Mouse (Mus musculus) common myeloid progenitor, adult 5-6 weeks (primary cell): Measurements from ENCODE around the gene Ell3. TPM values are rescaled to one million over a fixed set of nuclear protein-coding genes. Genes with fewer than 3 reads are reported as not detected.
"Not testable (repeated sequence)": the region's sequence is repeated elsewhere in the genome, so short reads cannot be mapped to it uniquely, and the experiment has no call there.

ENCODE experiments used
- ATAC-seq: replicated peaks from 2 replicates; pipeline ENCODE4 v1.8.0; 2016; ENCODE audit warnings: low read depth, mild to moderate bottlenecking, moderate TSS enrichment, inconsistent platforms; ENCODE audit not compliant: poor library complexity, severe bottlenecking
- total RNA-seq: library from RNA; stranded (forward); fragments of 200-1000, 187-1606 nt; gene quantifications from 2 replicates; pipeline ENCODE4 v1.2.3, GENCODE M21; 2017

Gene Ell3
- total RNA-seq, result not detected in 2 replicates

DNA sequence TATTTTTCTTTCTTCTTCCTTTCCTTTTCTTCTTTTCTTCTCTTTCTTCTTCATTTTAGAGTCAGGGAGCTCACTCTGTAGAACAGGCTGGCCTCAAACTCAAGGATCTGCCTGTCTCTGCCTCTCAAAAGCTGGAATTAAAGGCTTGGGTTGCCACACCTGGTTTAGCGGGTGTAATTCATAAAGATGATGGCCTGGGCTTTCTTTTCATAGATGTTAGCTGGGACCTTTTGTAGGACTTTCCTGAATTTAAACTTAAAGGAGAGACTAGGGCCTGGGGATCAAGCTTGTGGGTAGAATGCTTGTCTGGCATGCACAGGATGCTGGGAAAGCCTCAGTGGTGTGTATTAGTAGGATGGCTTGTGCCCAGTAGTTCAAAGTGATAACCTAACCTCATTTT lies at the start of gene Ell3:
TSS of gene Ell3 (minus strand) at position 101 of the 400 bp plus-strand sequence.
- no peak for ATAC-seq

DNA sequence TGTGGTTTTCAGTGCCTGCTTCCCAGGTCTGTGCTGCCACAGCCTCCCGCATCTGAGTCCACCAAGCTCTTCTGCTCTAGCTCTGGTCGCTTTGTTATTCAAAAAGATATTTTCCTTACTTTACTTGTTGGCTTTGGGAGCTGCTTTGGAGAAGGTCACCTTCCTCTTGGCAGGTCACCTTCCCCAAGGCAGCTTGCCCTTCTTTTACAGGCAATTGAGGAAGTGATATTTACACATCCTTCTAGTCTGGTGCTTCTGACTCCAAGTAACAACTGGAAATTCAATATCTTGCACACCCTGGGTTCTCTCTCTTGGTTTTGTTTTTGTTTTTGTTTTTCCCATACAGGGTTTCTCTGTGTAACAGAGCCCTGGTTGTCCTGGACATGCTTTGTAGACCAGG lies 40.3 kb upstream of the Ell3 start:
- ATAC-seq, result 0 out of 2 replicates have a peak, but pooled peaks have one; percentile 29

DNA sequence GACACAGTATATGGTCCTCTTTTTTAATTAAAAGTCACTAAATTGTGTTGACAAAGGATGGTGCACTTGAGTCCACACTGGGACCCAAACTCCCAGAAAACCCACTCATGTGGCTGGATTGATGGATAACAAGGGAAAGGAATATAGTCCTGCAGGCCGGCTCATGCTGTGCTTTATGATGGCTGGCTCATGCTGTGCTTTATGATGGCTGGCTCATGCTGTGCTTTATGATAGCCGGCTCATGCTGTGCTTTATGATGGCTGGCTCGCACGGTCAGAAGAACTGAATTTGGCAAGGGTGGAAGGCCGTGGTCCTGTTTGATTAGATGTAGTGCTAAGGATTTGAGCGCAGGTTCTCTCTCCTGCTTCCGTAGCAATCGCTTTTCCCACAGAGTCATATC lies 39.5 kb upstream of the Ell3 start:
- no peak for ATAC-seq

DNA sequence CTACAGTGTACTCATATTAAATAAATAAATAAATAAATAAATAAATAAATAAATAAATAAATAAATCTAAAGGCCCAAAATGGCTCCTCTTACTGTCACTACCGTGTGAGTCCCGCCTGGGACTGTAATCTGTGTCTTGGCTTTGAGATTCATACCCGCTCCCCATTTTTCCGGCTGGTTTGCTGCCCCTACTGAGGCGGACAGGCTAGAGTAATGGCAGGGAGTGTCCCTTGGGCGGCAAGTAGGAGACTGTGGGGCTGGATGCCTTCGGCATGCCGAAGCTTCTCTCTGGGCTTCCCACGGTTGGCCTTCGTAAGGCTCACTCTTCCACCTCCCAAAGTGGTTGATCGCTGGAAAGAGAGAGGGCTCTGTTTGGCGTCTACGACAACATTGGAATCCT lies 36.8 kb upstream of the Ell3 start:
- ATAC-seq, result 0 out of 2 replicates have a peak, but pooled peaks have one; percentile 22

DNA sequence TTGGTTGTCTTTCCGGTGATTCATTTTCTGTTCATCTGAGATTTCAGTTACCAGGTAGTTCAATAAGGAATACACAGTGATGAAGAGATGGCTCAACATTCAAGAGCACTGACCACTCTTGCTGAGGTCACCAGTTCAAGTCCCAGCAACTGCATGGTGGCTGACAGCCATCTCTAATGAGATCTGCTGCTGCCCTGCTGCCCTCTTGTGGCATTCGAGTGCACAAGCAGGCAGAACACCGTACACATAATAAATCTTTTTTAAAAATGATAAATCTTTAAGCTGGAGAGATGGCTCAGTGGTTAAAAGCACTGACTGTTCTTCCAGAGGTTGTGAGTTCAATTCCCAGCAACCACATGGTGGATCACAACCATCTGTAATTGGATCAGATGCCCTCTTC lies 36.4 kb upstream of the Ell3 start:
- ATAC-seq, result peak; percentile 71

DNA sequence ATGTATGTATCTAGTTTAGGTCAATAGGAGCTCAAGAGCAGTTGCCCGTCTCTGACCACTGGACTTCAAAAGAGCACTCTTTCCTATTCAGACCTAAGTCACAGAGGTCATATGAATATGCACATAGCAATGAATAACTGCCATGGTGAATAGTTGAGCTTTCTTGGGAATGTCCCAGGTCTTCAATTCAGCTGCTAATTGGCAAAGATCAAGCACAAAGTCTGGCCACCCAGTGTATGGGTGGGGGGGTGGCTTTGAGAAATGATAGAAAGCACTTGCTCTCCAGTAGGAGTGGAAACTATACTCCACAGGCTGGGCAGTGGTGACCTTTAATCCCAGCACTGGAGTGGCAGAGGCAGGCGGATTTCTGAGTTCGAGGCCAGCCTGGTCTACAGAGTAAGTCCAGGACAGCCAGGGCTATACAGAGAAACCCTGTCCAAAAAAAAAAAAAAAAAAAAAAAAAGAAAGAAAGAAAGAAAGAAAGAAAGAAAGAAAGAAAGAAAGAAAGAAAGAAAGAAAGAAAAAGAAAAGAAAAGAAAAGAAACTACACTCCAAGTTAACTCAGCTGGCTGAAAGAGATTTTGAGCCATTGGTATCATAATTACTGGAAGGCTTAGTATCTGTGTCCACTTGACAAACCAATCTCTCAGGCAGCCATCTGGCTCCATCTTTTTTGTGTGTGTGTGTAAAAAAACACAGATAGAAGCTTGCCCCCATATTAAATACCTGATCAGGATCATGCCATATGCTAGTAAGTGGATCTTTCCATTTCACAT lies 33.6 kb upstream of the Ell3 start:
- ATAC-seq, result no peak

DNA sequence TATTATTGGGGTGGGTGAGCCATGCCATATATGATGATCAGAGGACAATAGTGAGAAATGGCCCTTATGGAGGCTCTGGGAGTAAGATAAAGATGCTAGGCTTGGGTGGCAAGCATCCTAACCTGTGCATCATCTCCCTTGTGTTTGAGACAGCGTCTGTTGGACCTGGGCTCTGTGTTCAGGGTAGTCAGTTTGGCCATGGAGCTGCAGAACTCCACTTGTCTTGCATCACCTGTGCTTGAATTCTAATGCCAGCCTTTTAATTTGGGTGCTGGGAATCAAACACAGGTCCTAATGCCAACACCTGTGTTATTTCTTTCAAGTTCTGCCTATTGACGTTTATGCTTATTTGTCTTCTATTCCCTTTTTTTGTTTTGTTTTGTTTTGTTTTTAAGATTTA lies 31.2 kb upstream of the Ell3 start:
- ATAC-seq, result not testable (repeated sequence)

DNA sequence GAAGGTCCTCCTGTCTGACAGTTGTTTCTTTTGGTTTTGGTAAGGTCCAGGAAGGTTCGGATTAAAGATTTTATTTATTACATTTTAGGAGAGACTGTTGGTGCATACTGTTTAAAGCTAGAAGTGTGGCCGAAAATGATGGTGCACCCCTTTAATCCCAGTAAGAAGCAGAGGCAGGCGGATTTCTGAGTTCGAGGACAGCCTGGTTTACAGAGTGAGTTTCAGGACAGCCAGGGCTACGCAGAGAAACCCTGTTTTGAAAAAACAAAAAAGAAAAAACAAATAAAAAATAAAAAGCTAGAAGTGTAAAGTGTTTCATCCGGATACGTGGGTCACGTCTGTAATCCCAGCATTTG lies 30.1 kb upstream of the Ell3 start:
- peak; percentile 16; the same call in 1 of the 2 replicates for ATAC-seq

DNA sequence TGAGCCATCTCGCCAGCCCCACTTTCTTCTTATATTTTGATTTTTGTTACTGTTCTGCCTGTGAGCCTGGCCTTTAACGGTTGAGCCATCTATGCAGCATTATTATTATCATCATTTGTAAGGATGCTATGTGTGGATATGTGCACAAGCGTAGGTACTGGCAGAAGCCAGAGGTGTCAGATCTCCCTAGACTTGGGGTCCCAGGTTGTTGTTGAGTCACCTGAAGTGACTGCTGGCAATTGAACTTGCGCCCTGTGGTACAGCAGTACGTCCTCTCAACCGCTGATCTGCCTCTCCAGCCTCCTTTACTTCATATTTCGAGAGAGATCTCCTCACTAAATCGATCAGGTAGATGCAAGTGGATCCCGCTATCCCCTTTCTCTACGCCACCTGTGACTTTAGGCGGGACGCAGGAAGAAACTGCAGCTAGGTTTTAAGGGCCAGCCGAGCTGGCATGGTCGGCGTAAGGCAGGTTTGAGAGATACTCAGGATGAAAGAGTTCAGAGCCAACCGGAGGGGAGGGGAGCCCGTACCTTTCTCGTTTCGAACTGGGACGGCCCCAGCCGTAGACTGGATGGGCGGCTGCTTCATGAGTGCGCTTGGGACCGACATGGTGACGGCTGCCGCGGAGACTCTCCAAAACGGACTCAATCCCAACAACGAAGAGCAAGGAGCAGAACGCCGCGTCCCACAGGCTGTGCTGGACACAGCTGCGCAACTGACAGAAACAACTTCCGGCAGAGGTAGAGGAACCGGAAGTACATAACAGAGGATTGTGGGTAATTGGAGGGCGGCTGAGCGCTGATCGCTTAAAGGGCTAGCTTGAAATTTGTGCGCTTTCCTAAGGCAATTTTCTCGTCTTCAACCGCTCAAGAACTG lies 29.5 kb upstream of the Ell3 start, which contains the start of gene Mfap1b:
TSS of gene Mfap1b (minus strand) at position 767 of the 879 bp plus-strand sequence.
- peak; percentile 99 for ATAC-seq

DNA sequence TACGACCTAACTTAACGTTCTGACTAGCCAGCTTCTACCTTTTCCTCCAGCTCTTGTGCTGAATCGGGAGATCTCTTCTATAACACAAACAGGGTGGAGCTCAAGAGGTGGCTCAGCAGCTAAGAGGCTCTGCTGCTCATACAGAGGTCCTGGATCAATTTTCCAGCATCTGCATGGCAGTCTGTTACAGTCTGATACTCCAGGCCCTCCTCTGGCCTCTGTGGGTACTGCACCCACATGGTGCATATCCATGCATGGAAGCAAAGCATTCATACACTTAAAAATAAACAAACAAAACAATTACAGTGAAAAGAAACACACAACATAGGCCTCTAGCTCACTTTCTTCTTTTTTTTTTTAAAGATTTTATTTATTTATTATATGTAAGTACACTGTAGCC lies 28.7 kb upstream of the Ell3 start:
- ATAC-seq, result not testable (repeated sequence)

DNA sequence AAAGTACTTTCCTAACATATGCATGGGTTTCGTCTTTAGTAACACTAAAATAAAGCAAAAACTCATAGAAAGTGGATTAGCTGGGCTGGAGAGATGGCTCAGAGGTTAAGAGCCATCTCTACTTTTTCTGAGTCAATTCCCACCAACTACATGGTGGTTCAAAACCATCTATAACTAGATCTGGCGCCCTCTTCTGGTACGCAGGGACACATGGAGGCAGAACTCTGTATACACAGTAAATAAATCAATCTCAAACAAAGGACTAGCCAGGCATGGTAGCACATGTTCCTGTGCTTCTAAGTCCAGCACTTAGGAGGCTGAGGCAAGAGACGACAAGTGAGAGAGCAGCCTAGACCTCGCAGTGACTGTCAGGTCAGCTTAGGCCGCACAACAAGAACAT lies 24.9 kb upstream of the Ell3 start:
- peak; percentile 55 for ATAC-seq

DNA sequence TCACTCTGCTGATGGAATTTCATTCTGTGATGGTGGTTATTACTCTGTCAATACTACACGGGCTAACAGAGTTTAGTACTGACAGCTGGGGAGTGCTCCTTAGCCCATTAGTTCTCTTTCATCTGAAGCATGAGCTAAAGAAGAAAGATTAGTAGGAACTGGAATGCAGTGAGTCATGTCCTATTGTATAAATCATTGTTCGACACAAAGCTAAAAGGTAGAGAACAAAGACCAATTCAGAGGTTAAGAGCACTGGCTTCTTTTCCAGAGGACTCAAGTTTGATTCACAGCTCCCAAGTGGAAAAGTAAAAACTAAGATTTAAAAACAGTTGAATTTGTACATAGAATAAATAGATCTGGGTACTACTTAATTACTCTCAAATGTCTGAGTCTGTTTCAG lies 16.0 kb upstream of the Ell3 start:
- ATAC-seq, result no peak

DNA sequence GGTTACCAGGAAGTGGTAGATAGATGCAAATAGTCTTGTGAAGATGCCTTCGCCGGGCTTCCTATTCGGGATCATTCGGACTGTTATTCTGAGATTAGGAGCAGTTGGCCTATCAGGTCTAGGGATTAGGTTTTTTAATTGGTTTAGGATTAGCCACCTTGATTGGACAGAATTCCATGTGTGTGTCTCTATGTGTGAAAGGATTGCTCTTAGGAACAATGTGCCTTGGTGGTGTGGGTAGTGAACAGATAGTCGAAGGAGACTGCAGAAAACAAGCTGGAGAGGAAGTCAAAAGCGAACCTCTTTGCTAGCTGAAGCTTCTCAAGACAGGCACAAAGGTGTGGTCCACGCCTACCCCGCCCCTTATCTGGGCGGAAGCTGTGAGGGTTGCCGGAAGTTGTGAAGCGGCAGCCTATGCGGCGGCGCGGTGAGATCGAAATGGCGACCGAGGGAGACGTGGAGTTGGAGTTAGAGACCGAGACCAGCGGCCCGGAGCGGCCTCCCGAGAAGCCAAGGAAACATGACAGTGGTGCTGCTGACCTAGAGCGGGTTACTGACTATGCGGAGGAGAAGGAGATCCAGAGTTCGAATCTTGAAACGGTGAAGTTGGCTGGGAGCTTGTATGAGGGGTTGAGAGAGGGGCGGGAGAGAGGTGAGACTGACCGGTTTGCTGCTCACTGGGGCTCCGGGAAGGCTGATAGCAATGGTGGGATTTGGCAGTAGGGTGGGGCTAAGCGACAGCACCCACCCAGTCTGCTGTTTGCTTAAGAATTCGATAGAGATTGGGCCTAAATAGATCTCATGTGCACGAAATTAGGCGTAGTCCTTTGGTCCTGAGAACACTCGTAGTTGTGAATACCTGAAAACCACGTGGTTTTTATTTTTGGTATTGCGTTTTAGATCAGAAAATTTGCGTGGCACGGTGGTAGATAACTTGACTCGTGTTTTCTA lies 12.9 kb upstream of the Ell3 start, which contains the start of gene Serinc4:
TSS of gene Serinc4 (minus strand) at position 90 of the 951 bp plus-strand sequence.
- peak; percentile 96 for ATAC-seq

DNA sequence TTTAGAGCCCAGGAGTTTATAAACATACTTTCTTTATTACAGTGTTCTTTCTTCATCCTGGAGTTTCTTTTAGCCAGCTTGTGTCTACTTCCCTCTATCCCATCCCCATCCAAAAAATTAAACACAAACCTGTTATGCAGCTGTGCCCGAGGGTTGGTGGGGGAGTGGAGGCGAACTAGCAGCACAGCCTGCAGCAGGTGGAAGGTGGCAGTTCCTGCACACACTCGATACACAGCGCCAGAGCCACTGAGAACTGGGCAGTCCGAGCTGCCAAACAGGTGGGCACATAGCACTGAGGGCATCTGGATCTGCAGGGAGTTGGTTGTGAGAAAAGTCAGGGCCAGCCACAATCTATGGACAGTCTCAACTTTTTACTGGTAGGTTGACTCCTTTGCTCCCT lies 11.5 kb upstream of the Ell3 start:
- no peak for ATAC-seq

DNA sequence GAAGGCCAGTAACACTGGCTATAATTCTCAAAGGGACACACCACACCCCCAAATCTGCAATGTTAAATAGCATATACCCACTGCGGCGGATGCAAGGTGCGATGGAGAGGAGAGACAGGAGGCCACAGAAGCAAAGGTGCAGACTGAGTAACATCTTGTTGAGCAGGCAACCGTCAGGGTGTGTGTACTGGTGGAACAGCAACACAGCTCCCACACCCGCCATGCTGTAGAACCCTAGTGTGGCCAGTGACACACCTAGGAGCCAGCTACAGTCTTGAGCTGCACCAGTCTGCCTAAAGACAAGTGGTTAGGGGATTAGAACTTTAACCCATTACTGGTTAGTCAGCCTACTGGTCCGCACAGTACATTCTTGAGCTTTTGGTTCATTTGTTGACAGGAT lies 9.8 kb upstream of the Ell3 start:
- no peak for ATAC-seq

DNA sequence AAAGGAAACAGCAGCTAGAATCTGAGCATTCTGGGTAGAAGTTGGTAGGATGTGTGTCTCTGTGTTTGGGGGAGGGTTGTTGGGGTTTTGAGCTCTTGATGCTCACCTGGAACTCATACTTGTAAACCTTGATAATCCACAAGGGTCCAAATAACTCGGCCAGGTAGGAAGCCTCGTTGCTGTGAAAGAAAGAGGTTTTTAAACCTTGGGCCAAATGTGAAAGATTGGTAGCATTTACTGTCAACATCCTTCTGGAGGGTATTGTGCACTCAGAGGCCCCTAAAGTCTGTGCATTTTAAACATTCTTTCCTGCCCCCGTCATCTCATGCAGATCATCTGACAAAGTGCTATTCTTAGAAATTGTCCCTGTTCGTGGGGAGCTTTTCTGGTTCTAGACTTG lies 8.9 kb upstream of the Ell3 start, which contains the start of gene Hypk:
TSS of gene Hypk (plus strand) at position 301 of the 400 bp plus-strand sequence.
- no peak for ATAC-seq

DNA sequence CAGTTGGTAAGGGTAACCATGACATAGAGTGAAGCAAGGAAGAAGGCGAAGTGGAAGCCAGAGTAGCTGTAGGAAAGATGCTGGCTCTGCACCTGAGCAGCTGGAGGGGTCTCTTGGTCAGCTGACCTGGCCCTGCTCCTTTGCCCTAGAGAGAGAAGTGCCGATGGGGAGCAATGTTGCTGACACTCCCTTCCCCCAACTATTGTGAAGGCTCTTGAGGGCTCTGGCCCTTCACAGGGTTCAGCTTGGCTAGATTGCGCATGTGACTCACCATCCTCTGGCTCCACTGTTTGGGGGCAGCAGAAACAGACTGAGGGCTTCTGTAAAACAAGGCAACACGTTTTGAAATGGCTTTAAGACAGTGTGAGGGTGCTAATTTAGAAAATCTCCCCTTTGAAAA lies 8.3 kb upstream of the Ell3 start:
- no peak for ATAC-seq

DNA sequence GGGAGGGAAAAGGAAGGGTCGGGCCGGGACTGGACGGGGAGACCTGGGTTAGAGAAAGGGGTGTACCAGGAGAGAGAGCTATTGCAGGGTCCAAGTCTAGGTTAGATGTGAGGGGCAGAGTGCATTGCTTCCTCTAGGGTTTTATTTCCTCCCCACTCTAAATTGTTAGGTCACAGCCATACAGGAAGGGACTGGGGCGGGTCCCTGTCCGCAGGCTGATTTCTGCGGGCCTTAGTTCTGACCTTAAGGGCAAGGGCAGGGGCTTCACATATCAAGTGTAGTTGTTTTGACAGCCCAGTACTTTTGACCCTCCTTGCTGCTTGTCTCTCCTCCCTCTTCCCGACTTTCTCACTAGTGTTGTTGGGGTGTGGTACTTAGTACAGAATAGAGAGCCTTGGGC lies 6.0 kb upstream of the Ell3 start:
- ATAC-seq, result 0 out of 2 replicates have a peak, but pooled peaks have one; percentile 9

DNA sequence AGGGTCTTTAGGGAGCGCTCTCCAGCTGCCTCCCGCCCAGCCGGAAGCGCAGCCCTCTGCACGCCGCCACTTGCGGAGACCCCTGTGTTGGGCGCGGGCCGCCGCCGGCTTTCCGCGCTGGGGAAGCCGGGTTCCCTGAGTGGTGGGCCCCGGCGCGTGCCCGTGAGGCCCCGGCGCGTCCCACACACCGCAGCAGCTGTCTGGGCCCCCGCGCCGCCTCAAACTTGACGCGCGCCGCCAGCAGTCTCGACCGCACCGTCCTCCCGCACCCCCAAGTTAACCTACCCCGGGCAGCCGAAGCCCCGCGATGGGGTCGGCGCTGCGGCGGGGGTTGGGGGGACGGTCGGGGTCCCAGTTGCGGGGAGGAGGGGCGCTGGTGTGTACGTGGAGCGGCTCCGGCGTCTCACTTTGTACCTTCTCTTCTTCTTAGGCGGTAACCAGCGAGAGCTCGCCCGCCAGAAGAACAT lies 5.5 kb upstream of the Ell3 start:
- ATAC-seq, result no peak
